Mouse (Mus musculus) hindbrain, postnatal 0 days (tissue): ENCODE data around the gene Fubp3. TPM values are rescaled to one million over a fixed set of nuclear protein-coding genes. Genes with fewer than 3 reads are reported as not detected.

ENCODE experiments used
- ATAC-seq: fragments of 200-750 bp; cut with Nextera tagmentation; 2 replicates; pipeline ENCODE4 v1.8.0; 2017; ENCODE audit warnings: mild to moderate bottlenecking, moderate TSS enrichment, moderate library complexity
- DNase-seq: peaks from one replicate; pipeline ENCODE4 v3.0.0-alpha.2; 2015; ENCODE audit warnings: low spot score
- H3K27ac ChIP-seq: fragments of 300-500 bp; sonication (generic); 2 replicates; pipeline ENCODE4 v1.5.1; 2014; ENCODE audit warnings: mild to moderate bottlenecking
- H3K27me3 ChIP-seq: fragments of 300-500 bp; sonication (generic); 2 replicates; pipeline ENCODE4 v1.6.1; 2014; ENCODE audit warnings: low read length, mixed read lengths; ENCODE audit not compliant: insufficient read depth
- H3K36me3 ChIP-seq: fragments of 300-500 bp; sonication (generic); 2 replicates; pipeline ENCODE4 v1.6.1; 2014; ENCODE audit warnings: low read length, mixed read lengths; ENCODE audit not compliant: insufficient read depth
- H3K4me1 ChIP-seq: fragments of 300-500 bp; sonication (generic); 2 replicates; pipeline ENCODE4 v1.6.1; 2014; ENCODE audit warnings: antibody characterized with exemption, low read length, mixed read lengths; ENCODE audit not compliant: insufficient read depth
- H3K4me2 ChIP-seq: fragments of 300-500 bp; sonication (generic); 2 replicates; pipeline ENCODE4 v1.6.1; 2014; ENCODE audit warnings: low read depth, mild to moderate bottlenecking, low read length, moderate library complexity, mixed read lengths
- H3K4me3 ChIP-seq: fragments of 300-500 bp; sonication (generic); 2 replicates; pipeline ENCODE4 v1.5.1; 2014; ENCODE audit warnings: low read length
- H3K9ac ChIP-seq: fragments of 300-500 bp; sonication (generic); replicated peaks from 2 replicates; pipeline ENCODE4 v1.6.1; 2014; ENCODE audit warnings: mild to moderate bottlenecking, low read length, moderate library complexity, mixed read lengths
- H3K9me3 ChIP-seq: fragments of 300-500 bp; sonication (generic); 2 replicates; pipeline ENCODE4 v1.6.1; 2016; ENCODE audit warnings: low read length, mixed read lengths
- CTCF ChIP-seq: IDR thresholded peaks from 2 replicates; pipeline ENCODE4 v1.5.1; 2016; ENCODE audit warnings: antibody characterized with exemption, control low read depth, low read depth
- WGBS: fragments of 180-500 bp; shearing (Covaris S2); extraction: QIAGEN DNeasy Blood & Tissue Kit; methylation state at CpG from one replicate; pipeline ENCODE4 v1.1.7; 2014; 5-methylcytosine and 5-hydroxymethylcytosine counted together
- microRNA-seq, 2 experiments: library from miRNA; unstranded; fragments of <30 nt; microRNA quantifications; one replicate each; pipeline ENCODE4; 2016
- polyA plus RNA-seq: library from polyadenylated mRNA; unstranded; fragments of >200 nt; fragmentation: Nextera tagmentation; extraction: Ambion mirVana; gene quantifications from 2 replicates; pipeline ENCODE4 v1.2.1, GENCODE M21; 2015
- total RNA-seq: library from RNA; depleted of rRNA; stranded (reverse); fragments of >200 nt; gene quantifications from 2 replicates; pipeline ENCODE4 v1.2.3, GENCODE M21; 2014; rRNA removed

Gene Fubp3
- total and polyA plus RNA-seq, 2 experiments from 2014 or later: 29.0 to 45.8 TPM

DNA sequence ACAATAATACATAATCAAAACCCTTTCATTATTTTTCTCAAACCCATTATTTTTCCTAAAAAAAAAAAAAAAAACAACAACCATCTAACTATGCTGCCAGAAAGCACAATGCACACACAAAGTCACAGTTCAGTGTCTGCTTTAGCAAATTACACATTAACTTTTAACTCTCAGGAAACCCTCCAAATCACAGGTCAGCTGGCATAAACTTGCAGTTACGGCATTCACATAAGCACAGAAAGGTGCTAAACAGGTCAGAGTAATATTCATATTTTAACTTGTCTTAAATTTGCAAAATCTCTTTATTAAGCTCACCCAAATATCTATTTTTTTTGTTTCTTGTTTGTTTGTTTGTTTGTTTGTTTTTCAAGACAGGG lies 91.3 kb downstream of the Fubp3 start:
- peaks cover 6% of the 10 kb centered on the region; the same call in 1 of the 2 replicates for H3K27me3 ChIP-seq

More for the DNA sequence above, 91.3 kb downstream of the Fubp3 start:
- no peak overlapping the region for H3K4me3 ChIP-seq
- H3K4me2 ChIP-seq: no peak overlapping the region
- no peaks in the 10 kb centered on the region for H3K9me3 ChIP-seq
- no peaks in the 10 kb centered on the region for H3K4me1 ChIP-seq
- no peaks in the 10 kb centered on the region for H3K36me3 ChIP-seq
- no peak for ATAC-seq
- TF ChIP-seq CTCF: no peak
- WGBS: 91% methylated on average over 1 of the region's 1 CpGs
- H3K27ac ChIP-seq: no peak overlapping the region
- DNase-seq: no peak
- no peak overlapping the region for H3K9ac ChIP-seq

Small RNAs within 50 kb of the gene (microRNA-seq; reads per million reads assigned to microRNA genes)
- gene Mir6998: 0.71 to 0.72 reads per million in 2 experiments

Other genes with a start within 250 kb of the Fubp3 start
- gene Ass1, start 102.4 kb upstream of the Fubp3 start, total RNA-seq: 25.3 and 33.3 TPM in 2 replicates
- gene Ass1, start 102.4 kb upstream of the Fubp3 start, polyA plus RNA-seq: 28.9 and 29.0 TPM in 2 replicates
- gene Prdm12, start 67.4 kb downstream of the Fubp3 start, total RNA-seq: not detected in 2 replicates
- 0.16 and 0.24 TPM in 2 replicates for gene Prdm12, start 67.4 kb downstream of the Fubp3 start, polyA plus RNA-seq
- 17.2 and 31.1 TPM in 2 replicates for gene Exosc2, start 98.1 kb downstream of the Fubp3 start, total RNA-seq
- 35.6 and 36.5 TPM in 2 replicates for gene Exosc2, start 98.1 kb downstream of the Fubp3 start, polyA plus RNA-seq
- gene Abl1, start 115.7 kb downstream of the Fubp3 start, total RNA-seq: 52.1 and 57.5 TPM in 2 replicates
- 11.3 and 13.1 TPM in 2 replicates for gene Abl1, start 115.7 kb downstream of the Fubp3 start, polyA plus RNA-seq
- not detected in 2 replicates for gene Qrfp, start 237.9 kb downstream of the Fubp3 start, total RNA-seq
- 0.06 TPM in 1 of 2 replicates, not detected in the other for gene Qrfp, start 237.9 kb downstream of the Fubp3 start, polyA plus RNA-seq